Mouse (Mus musculus): ENCODE results near the gene Phldb2. TPM values are rescaled to one million over a fixed set of nuclear protein-coding genes. Genes with fewer than 3 reads are reported as not detected.

Phldb2 gene
- total and polyA plus RNA-seq, 2 experiments from 2014 or later, result 32.8 to 33.2 TPM

DNA sequence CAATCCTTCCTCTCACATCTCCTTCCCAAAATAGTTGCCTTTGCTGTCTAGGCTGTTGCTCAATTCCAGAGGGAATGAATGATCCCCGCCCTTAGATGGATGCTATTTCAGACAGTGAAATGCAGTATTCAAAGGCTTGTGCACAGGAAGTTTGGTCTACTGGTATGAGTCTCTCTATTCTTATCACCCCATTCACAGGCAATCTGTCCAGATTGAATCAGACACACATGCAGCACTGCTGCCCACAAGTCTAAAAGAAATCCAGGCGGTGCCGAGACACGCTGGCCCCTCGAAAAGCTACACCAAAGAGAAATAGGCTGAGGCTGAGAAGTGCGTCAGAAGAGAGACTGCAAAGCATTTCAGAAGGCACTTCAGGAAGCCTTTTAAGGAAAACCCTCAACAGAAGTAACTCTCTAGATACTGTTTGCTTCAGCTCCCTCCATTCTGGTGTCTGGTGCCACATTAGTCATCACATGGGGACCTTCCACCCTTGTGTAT is 142.5 kb downstream of the Phldb2 start:
- DNase-seq (ENCODE audit: low spot score), result peak; percentile 17

DNA sequence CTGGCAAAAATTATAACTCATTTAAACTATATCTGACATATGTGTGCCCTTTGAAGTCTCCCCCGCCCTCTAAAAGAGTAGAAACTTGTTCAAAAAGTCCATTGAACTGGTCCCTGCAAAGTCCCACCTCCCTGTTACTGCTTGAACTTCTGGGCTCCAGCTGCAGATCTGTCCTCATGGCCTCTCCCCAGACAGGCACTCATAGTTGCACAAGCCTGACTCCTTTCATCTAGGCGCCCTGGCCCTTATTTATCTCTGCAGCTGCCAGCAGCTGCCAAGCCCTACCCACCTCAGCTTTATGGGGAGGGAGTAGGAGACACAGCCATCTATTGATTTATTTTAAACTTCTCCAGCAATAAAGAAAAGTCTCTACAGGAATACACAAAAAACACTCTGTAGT is 143.2 kb downstream of the Phldb2 start:
- H3K4me2 ChIP-seq (ENCODE audit: low read depth, low read length), result no peak overlapping the region; the same call in 1 of the 2 replicates
- 43% methylated on average over 2 of the region's 2 CpGs for WGBS
- no peaks in the 10 kb centered on the region for H3K27me3 ChIP-seq (ENCODE audit: control insufficient read depth, insufficient read depth, low read length)
- peak overlapping the region; percentile 56 for H3K27ac ChIP-seq (ENCODE audit: low read depth)
- no peaks in the 10 kb centered on the region for H3K9me3 ChIP-seq (replicated peaks; ENCODE audit: control insufficient read depth, low read length)
- peaks cover 36% of the 10 kb centered on the region for H3K36me3 ChIP-seq (replicated peaks; ENCODE audit: control insufficient read depth, insufficient read depth, low read length)
- no peak overlapping the region for H3K4me3 ChIP-seq (ENCODE audit: low read depth, low read length)
- 0 out of 2 replicates have a peak overlapping the region, but pooled peaks have one; percentile 5 for H3K9ac ChIP-seq (replicated peaks; ENCODE audit: low read depth, low read length)
- DNase-seq (ENCODE audit: low spot score) (peak; percentile 62), ATAC-seq (ENCODE audit: insufficient read depth, low read depth) (peak; percentile 80)
- TF ChIP-seq EP300 (IDR thresholded peaks at IDR 0.05; ENCODE audit: low read depth), result no peak
- TF ChIP-seq CTCF (IDR thresholded peaks at IDR 0.05; ENCODE audit: low read depth), result no peak
- H3K4me1 ChIP-seq (ENCODE audit: control insufficient read depth, insufficient read depth), result peaks cover 21% of the 10 kb centered on the region

More for the DNA sequence above, 142.5 kb downstream of the Phldb2 start:
- peaks cover 30% of the 10 kb centered on the region for H3K36me3 ChIP-seq (replicated peaks; ENCODE audit: control insufficient read depth, insufficient read depth, low read length)
- no peaks in the 10 kb centered on the region for H3K9me3 ChIP-seq (replicated peaks; ENCODE audit: control insufficient read depth, low read length)
- peak; percentile 69 for ATAC-seq (ENCODE audit: insufficient read depth, low read depth)
- H3K4me1 ChIP-seq (ENCODE audit: control insufficient read depth, insufficient read depth), result peaks cover 21% of the 10 kb centered on the region
- H3K4me3 ChIP-seq (ENCODE audit: low read depth, low read length), result no peak overlapping the region
- WGBS, result 11% methylated on average over 6 of the region's 6 CpGs
- TF ChIP-seq EP300 (IDR thresholded peaks at IDR 0.05; ENCODE audit: low read depth) (no peak), CTCF (IDR thresholded peaks at IDR 0.05; ENCODE audit: low read depth) (no peak)
- H3K27ac ChIP-seq (ENCODE audit: low read depth), result peak overlapping the region; percentile 56
- H3K4me2 ChIP-seq (ENCODE audit: low read depth, low read length), result no peak overlapping the region
- no peaks in the 10 kb centered on the region for H3K27me3 ChIP-seq (ENCODE audit: control insufficient read depth, insufficient read depth, low read length)
- no peak overlapping the region for H3K9ac ChIP-seq (replicated peaks; ENCODE audit: low read depth, low read length)

DNA sequence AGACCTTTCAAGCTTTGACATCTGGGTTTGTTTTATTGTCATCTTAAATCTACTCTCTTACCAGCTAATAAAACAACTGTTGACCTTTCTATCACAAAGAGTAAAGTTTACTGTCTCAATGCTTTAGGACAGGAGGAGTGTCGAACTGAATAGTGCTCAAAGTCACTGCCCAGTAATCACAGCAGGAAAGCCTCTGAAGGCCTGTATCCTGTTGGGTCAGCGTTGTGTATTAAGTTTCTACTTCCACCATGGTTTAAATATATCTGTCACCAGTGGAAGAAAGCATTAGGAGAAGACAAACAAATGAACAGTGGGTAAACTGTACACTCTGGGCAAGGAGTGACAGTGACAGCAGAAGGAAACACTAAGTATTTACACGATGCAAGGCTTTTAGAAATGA is 148.7 kb downstream of the Phldb2 start:
- 62% methylated on average over 3 of the region's 3 CpGs for WGBS
- ATAC-seq (ENCODE audit: insufficient read depth, low read depth) (no peak), DNase-seq (ENCODE audit: low spot score) (no peak)
- no peak for TF ChIP-seq EP300 (IDR thresholded peaks at IDR 0.05; ENCODE audit: low read depth)
- no peak for TF ChIP-seq CTCF (IDR thresholded peaks at IDR 0.05; ENCODE audit: low read depth)
- Histone ChIP-seq H3K27ac (ENCODE audit: low read depth) (no peak overlapping the region), H3K9ac (replicated peaks; ENCODE audit: low read depth, low read length) (no peak overlapping the region), H3K4me2 (ENCODE audit: low read depth, low read length) (no peak overlapping the region), H3K4me3 (ENCODE audit: low read depth, low read length) (no peak overlapping the region), H3K4me1 (ENCODE audit: control insufficient read depth, insufficient read depth) (0 out of 2 replicates have a peak, but pooled peaks cover under 1% of the 10 kb centered on the region), H3K9me3 (replicated peaks; ENCODE audit: control insufficient read depth, low read length) (no peaks in the 10 kb centered on the region), H3K27me3 (ENCODE audit: control insufficient read depth, insufficient read depth, low read length) (no peaks in the 10 kb centered on the region), H3K36me3 (replicated peaks; ENCODE audit: control insufficient read depth, insufficient read depth, low read length) (peaks cover 77% of the 10 kb centered on the region)

GRCm38 (mm10) chr16:45800406-45800805 is 153.0 kb downstream of the Phldb2 start:
- DNase-seq (ENCODE audit: low spot score), result peak; percentile 35
- Histone ChIP-seq H3K27me3 (ENCODE audit: control insufficient read depth, insufficient read depth, low read length) (no peaks in the 10 kb centered on the region), H3K4me2 (ENCODE audit: low read depth, low read length) (no peak overlapping the region), H3K27ac (ENCODE audit: low read depth) (no peak overlapping the region), H3K9me3 (replicated peaks; ENCODE audit: control insufficient read depth, low read length) (no peaks in the 10 kb centered on the region), H3K4me3 (ENCODE audit: low read depth, low read length) (no peak overlapping the region), H3K9ac (replicated peaks; ENCODE audit: low read depth, low read length) (no peak overlapping the region), H3K4me1 (ENCODE audit: control insufficient read depth, insufficient read depth) (peaks cover 8% of the 10 kb centered on the region), H3K36me3 (replicated peaks; ENCODE audit: control insufficient read depth, insufficient read depth, low read length) (peaks cover 77% of the 10 kb centered on the region)
- TF ChIP-seq EP300 (IDR thresholded peaks at IDR 0.05; ENCODE audit: low read depth), result no peak
- TF ChIP-seq CTCF (IDR thresholded peaks at IDR 0.05; ENCODE audit: low read depth), result peak; percentile 28; the same call in 1 of the 2 replicates
- WGBS, result 65% methylated on average over 2 of the region's 2 CpGs
- no peak for ATAC-seq (ENCODE audit: insufficient read depth, low read depth)

DNA sequence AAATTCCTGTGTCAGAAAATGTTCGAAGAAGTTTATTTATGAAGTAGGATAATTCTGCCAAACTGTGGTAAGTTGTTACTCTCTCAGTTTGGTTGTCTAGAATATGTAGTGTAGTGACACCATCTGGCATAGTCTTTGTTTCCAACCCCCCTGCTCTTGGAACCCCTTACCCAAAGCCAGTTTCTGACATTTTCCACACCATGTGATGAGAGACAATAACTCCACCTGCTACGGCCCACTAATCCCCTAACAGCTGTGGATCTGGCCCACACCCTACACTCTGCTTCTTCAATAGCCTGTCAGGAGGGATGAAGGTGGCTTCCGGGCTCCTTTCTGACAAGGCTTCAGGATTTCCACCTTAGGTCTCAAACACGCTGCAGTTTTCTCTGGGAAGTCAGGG is 154.2 kb downstream of the Phldb2 start:
- no peaks in the 10 kb centered on the region for H3K27me3 ChIP-seq (ENCODE audit: control insufficient read depth, insufficient read depth, low read length)
- WGBS, result 70% methylated on average over 4 of the region's 4 CpGs
- H3K27ac ChIP-seq (ENCODE audit: low read depth), result no peak overlapping the region
- no peak overlapping the region for H3K9ac ChIP-seq (replicated peaks; ENCODE audit: low read depth, low read length)
- H3K4me1 ChIP-seq (ENCODE audit: control insufficient read depth, insufficient read depth), result peaks cover 10% of the 10 kb centered on the region
- H3K4me2 ChIP-seq (ENCODE audit: low read depth, low read length), result no peak overlapping the region
- H3K4me3 ChIP-seq (ENCODE audit: low read depth, low read length), result no peak overlapping the region
- TF ChIP-seq EP300 (IDR thresholded peaks at IDR 0.05; ENCODE audit: low read depth) (no peak), CTCF (IDR thresholded peaks at IDR 0.05; ENCODE audit: low read depth) (no peak)
- DNase-seq (ENCODE audit: low spot score), result no peak
- H3K36me3 ChIP-seq (replicated peaks; ENCODE audit: control insufficient read depth, insufficient read depth, low read length), result peaks cover 78% of the 10 kb centered on the region
- no peaks in the 10 kb centered on the region for H3K9me3 ChIP-seq (replicated peaks; ENCODE audit: control insufficient read depth, low read length)
- no peak for ATAC-seq (ENCODE audit: insufficient read depth, low read depth)

GRCm38 (mm10) chr16:45798591-45798990 is 154.8 kb downstream of the Phldb2 start:
- H3K27me3 ChIP-seq (ENCODE audit: control insufficient read depth, insufficient read depth, low read length), result no peaks in the 10 kb centered on the region
- H3K4me2 ChIP-seq (ENCODE audit: low read depth, low read length), result no peak overlapping the region
- no peaks in the 10 kb centered on the region for H3K9me3 ChIP-seq (replicated peaks; ENCODE audit: control insufficient read depth, low read length)
- H3K4me3 ChIP-seq (ENCODE audit: low read depth, low read length), result no peak overlapping the region
- TF ChIP-seq EP300 (IDR thresholded peaks at IDR 0.05; ENCODE audit: low read depth) (no peak), CTCF (IDR thresholded peaks at IDR 0.05; ENCODE audit: low read depth) (no peak)
- WGBS, result 91% methylated on average over 2 of the region's 2 CpGs
- ATAC-seq (ENCODE audit: insufficient read depth, low read depth) (no peak), DNase-seq (ENCODE audit: low spot score) (no peak)
- H3K36me3 ChIP-seq (replicated peaks; ENCODE audit: control insufficient read depth, insufficient read depth, low read length), result peaks cover 77% of the 10 kb centered on the region
- H3K4me1 ChIP-seq (ENCODE audit: control insufficient read depth, insufficient read depth), result peaks cover 10% of the 10 kb centered on the region
- H3K9ac ChIP-seq (replicated peaks; ENCODE audit: low read depth, low read length), result no peak overlapping the region
- no peak overlapping the region for H3K27ac ChIP-seq (ENCODE audit: low read depth)
